Mouse (Mus musculus) lung, adult 2 months (tissue): ENCODE results near the gene Rpl26.

ENCODE experiments used
- CTCF ChIP-seq: fragments of 200-500 bp; IDR thresholded peaks from 2 replicates; pipeline ENCODE4 v1.5.1; 2011; ENCODE audit warnings: mild to moderate bottlenecking, low read length, control low read depth; ENCODE audit not compliant: insufficient read depth
- POLR2A ChIP-seq: fragments of 200-500 bp; IDR thresholded peaks from 2 replicates; pipeline ENCODE4 v1.6.1; 2011; ENCODE audit warnings: low read depth, mild to moderate bottlenecking, control low read depth, low read length, borderline replicate concordance; ENCODE audit errors: extremely low read depth

DNA sequence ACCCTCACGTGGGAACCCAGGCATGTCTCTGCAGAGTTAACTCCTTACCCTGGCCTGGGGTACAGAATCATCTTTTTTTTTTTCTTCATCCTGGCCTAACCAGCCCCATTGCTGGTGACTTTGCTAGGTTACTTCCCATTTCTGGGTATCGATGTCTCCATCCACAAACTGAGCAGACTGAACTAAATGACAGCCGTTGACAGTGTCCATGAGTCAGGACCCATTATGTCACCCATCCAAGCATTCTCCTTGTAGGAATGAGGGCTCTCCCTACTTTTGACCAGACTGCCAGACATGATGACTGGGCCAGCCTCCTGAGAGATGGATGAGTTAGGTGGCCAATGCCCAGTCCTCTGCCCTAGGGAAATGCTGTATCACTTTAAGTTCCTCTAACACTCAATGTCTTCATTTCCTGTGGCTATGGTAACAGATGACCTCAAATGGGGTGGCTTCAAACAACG is 37.7 kb upstream of the Rpl26 start:
- TF ChIP-seq CTCF (no peak), POLR2A (no peak)
